Mouse (Mus musculus) midbrain, embryonic 10.5 days (tissue): Measurements from ENCODE around the gene Pik3r2. TPM values are rescaled to one million over a fixed set of nuclear protein-coding genes. Genes with fewer than 3 reads are reported as not detected.

Experiments
- DNase-seq: peaks from one replicate; pipeline ENCODE4 v3.0.0-alpha.2; 2017; ENCODE audit warnings: low spot score
- H3K27ac ChIP-seq: fragments of 300-500 bp; sonication (generic); replicated peaks from 2 replicates; pipeline ENCODE4 v1.5.1; 2016; ENCODE audit warnings: mild to moderate bottlenecking
- H3K27me3 ChIP-seq: fragments of 300-500 bp; sonication (generic); 2 replicates; pipeline ENCODE4 v1.6.1; 2016; ENCODE audit warnings: low read depth, mild to moderate bottlenecking; ENCODE audit not compliant: poor library complexity, severe bottlenecking
- H3K36me3 ChIP-seq: fragments of 300-500 bp; sonication (generic); 2 replicates; pipeline ENCODE4 v1.6.1; 2016; ENCODE audit warnings: mild to moderate bottlenecking, moderate library complexity
- H3K4me1 ChIP-seq: fragments of 300-500 bp; sonication (generic); 2 replicates; pipeline ENCODE4 v1.6.1; 2016
- H3K4me3 ChIP-seq: fragments of 300-500 bp; sonication (generic); 2 replicates; pipeline ENCODE4 v1.5.1; 2016; ENCODE audit warnings: mild to moderate bottlenecking, moderate library complexity
- H3K9me3 ChIP-seq: fragments of 300-500 bp; sonication (generic); replicated peaks from 2 replicates; pipeline ENCODE4 v1.6.1; 2016; ENCODE audit warnings: mild to moderate bottlenecking
- WGBS: fragments of 180-500 bp; shearing (Covaris S2); methylation state at CpG from one replicate; pipeline ENCODE4 v1.1.7; 2016; 5-methylcytosine and 5-hydroxymethylcytosine counted together
- polyA plus RNA-seq: library from polyadenylated mRNA; unstranded; fragments of >200 nt; fragmentation: Nextera tagmentation; extraction: Ambion mirVana; gene quantifications from 2 replicates; pipeline ENCODE4 v1.2.1, GENCODE M21; 2016

Pik3r2 gene
- polyA plus RNA-seq, 1 experiment from 2014 or later, result 66.2 TPM

DNA sequence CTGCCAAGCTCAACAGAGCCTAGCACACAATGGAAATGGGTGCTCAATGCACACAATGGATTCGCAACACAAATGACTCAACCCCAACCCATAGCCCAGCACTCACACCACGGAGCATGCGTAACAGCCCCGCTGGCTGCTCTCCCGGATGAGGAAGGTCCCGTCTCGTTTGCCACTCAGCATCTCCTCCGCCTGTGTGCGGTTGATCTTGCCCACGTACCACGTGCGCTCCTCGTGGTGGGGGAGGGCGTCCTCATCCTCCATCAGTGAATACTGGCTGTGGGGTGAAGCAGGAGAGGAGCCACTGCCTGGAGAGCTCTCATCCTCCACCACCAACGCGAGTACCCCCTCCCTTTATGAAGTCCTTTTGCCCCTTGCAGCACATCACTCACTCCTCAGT, 7.6 kb downstream of the Pik3r2 start:
- Histone ChIP-seq H3K27ac (no peak overlapping the region), H3K36me3 (peaks cover 64% of the 10 kb centered on the region), H3K4me1 (peaks cover 40% of the 10 kb centered on the region), H3K27me3 (peaks cover 52% of the 10 kb centered on the region), H3K9me3 (no peaks in the 10 kb centered on the region), H3K4me3 (no peak overlapping the region)
- no peak for DNase-seq
- 84% methylated on average over 16 of the region's 16 CpGs for WGBS

DNA sequence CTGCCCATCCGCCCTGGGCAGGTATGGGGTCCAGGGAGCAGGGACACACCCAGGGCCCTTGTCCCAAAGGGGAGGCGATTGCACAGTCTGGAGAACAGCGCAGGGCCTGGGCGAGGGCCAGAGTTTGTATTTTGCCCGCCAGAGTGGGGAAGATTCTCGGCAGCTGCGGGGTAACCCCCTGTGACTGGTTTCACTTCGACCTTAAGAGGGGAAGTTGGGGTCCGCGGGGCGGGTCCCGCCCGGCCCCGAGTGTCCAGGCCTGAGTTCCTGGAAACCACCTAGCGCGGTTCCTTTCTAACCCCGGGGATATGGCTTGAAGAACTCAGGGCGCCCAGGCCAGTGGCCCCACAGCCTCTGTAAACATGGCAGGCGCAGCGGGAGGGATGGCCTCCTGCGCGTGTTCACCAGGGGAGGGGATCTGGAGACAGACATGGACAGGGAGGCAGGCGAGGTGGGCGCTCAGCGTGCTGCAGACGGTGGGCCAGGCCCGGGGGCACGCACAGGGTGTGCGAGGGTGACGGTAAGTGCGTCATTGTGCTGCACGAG, 8.2 kb downstream of the Pik3r2 start:
- H3K4me3 ChIP-seq, result no peak overlapping the region
- H3K27me3 ChIP-seq, result peaks cover 52% of the 10 kb centered on the region
- H3K9me3 ChIP-seq, result no peaks in the 10 kb centered on the region
- peaks cover 57% of the 10 kb centered on the region for H3K36me3 ChIP-seq
- no peak overlapping the region for H3K27ac ChIP-seq
- WGBS, result 95% methylated on average over 32 of the region's 32 CpGs
- H3K4me1 ChIP-seq, result peaks cover 34% of the 10 kb centered on the region
- no peak for DNase-seq

DNA sequence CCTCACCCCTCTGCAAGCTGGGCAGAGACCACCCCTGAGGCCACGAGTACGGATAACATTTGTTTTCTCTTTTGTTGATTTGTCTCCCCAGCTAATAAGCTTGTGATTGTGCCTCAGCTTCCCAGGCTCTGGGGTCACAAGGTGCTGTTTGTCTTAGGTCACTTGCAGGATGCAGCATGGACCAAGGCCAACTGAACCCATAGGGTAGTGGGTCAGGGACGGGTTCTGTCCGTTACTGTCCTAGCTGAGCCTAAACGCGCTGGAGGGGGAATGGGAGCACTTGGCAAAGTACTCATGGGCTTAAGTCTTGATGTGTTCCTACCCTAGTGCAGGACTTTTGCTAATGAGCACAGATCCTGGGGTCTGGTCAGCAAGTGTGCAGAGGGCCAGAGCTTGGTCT, 9.0 kb downstream of the Pik3r2 start:
- 79% methylated on average over 6 of the region's 6 CpGs for WGBS
- no peak overlapping the region for H3K27ac ChIP-seq
- no peak for DNase-seq
- H3K36me3 ChIP-seq, result peaks cover 49% of the 10 kb centered on the region
- peaks cover 52% of the 10 kb centered on the region for H3K27me3 ChIP-seq
- H3K4me1 ChIP-seq, result peaks cover 30% of the 10 kb centered on the region
- no peak overlapping the region for H3K4me3 ChIP-seq
- H3K9me3 ChIP-seq, result no peaks in the 10 kb centered on the region

DNA sequence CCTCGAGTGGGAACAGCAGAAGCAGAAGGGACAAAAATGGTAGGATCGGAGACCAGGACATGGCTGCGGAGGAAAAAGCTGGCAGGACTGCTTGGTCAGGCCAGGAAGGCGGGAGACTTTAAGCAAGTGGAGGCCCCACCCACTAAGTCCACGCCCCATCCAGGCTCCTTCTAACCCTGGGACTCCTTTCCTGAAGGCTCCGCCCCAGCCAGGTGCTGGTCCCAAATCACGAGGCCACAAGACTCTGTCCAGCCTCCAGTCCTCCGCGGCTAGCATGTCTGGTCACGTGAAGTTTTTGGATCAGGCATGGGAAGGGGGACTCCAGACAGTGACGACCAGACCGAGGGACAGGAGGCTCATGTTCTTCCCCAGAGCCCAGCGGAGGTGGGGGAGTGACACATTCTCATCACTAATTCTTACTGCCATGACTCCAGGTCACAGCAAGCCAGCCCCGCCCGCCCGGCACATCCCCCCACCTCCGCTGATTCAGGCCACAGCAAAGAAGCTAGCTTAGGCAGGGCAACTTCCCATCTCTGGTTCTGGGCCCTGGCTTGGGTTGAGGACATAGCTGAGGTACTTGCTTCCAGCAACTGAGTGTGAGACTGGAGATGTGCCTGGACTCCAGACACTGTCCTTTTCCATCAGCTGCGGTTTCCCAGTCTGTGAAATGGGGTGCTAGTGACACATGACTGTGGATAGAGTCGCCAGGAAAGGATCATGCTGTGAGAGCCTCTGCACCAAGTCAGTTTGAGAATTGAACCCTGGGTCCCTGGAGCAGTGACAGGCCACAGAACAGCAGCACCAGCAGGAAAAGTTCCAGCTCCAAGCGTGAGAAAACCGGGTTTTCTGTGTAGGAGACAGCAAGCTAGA, 9.7 kb downstream of the Pik3r2 start:
- Histone ChIP-seq H3K36me3 (peaks cover 42% of the 10 kb centered on the region), H3K4me3 (peak overlapping the region; percentile 55), H3K27me3 (peaks cover 52% of the 10 kb centered on the region), H3K4me1 (peaks cover 35% of the 10 kb centered on the region), H3K9me3 (no peaks in the 10 kb centered on the region), H3K27ac (peak overlapping the region; percentile 58)
- WGBS, result 7% methylated on average over 21 of the region's 21 CpGs
- peak; percentile 59 for DNase-seq

DNA sequence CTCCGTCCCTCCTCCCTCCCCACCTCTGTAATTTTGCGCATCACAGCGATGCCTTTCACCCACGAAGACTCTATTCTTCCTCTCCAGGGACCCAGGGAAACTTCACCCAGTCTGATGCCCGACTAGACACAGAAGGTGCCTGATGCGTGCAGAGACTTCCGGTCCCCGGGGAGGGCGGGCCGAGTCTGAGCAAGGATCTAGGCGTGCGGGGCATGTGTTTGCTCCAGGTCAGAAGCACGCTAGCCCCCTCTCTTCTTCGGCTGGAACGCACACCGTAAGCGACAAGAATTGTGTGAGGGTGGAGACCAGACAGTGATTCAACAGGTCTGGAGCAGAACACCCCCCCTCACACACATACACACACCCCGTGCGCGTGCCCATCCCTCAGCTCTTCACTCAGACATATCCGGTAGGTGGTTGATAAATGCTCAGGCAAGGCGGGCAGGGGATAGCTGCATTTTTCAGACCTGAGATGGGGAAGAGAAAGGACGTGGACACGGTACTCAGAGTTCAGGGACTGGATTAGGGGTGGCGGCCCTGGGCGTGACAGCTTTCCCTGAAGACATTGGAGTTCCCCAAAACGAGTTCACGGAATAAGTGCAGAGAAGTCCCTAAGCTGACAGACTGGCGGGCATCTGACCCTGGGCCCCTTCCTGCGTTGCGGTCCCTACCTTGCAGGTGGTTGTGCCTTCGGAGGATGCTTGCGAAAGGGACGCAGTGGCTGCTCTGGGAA, 10.5 kb downstream of the Pik3r2 start:
- H3K4me1 ChIP-seq, result peaks cover 42% of the 10 kb centered on the region
- H3K27me3 ChIP-seq, result peaks cover 49% of the 10 kb centered on the region
- peaks cover 34% of the 10 kb centered on the region for H3K36me3 ChIP-seq
- H3K27ac ChIP-seq, result peak overlapping the region; percentile 58
- 2% methylated on average over 34 of the region's 34 CpGs for WGBS
- peak overlapping the region; percentile 55 for H3K4me3 ChIP-seq
- no peaks in the 10 kb centered on the region for H3K9me3 ChIP-seq
- DNase-seq, result peak; percentile 47

DNA sequence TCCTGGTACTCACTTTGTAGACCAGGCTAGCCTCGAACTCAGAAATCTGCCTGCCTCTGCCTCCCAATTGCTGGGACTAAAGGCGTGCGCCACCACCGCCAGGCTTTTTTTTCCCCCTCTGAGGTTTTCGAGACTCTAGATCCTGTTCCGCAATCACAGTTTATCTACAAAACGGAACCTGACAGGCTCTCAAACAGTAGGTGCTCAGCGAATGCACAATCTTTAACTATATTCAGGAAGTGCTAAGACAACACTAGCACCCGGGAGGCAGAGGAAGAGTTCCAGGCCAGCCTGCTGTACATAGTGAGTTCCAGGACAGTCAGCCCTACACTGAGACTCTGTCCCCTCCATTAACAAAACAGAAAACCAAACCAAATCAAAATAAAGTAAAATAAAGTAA, 11.2 kb downstream of the Pik3r2 start:
- H3K9me3 ChIP-seq, result no peaks in the 10 kb centered on the region
- H3K36me3 ChIP-seq, result peaks cover 27% of the 10 kb centered on the region
- peaks cover 42% of the 10 kb centered on the region for H3K27me3 ChIP-seq
- peak overlapping the region; percentile 55 for H3K4me3 ChIP-seq
- no peak for DNase-seq
- H3K27ac ChIP-seq, result no peak overlapping the region
- peaks cover 49% of the 10 kb centered on the region for H3K4me1 ChIP-seq
- WGBS, result 78% methylated on average over 9 of the region's 9 CpGs

DNA sequence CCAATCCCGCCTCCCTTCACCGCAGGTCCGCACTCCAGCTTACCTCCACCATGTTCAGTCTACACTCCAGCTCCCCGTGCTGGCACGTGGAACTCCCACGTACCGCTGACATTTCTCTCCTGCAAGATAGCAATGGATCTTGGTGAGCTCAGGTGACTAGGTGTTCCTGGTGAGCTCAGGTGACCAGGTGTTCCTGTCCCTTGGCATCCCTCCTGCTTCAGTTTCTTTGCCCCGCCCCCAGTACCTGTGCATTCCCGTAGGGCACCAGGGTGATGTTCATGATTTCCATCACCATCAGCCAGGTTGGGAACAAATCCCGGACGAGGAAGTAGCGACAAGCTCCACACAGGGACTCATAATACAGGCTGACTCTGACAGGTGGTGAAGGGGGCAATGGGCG, 11.8 kb downstream of the Pik3r2 start:
- Histone ChIP-seq H3K27ac (no peak overlapping the region), H3K36me3 (peaks cover 21% of the 10 kb centered on the region), H3K27me3 (peaks cover 40% of the 10 kb centered on the region), H3K4me1 (peaks cover 53% of the 10 kb centered on the region), H3K9me3 (no peaks in the 10 kb centered on the region), H3K4me3 (no peak overlapping the region)
- WGBS, result 94% methylated on average over 13 of the region's 13 CpGs
- DNase-seq, result no peak

DNA sequence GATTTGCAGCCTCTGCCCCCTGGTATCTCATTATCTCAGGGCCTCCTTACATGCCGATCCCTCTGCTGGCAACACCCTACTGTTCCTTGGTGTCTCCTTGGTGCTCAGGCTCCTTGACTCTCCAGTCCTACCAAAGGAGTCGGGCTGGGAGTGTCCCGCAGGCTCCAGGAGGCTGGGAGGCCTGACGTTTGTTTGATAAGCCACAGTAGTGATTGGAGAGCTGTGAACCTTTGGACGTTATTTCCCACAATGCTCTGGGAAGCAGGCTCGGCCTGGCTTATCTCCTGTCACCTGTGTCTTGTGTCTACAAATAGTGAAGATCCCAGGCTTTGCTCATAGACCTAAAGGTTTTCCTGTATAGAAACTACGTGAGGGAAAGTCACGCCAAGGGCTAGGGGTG, 12.5 kb downstream of the Pik3r2 start:
- Histone ChIP-seq H3K36me3 (peaks cover 16% of the 10 kb centered on the region), H3K27me3 (peaks cover 47% of the 10 kb centered on the region), H3K9me3 (no peaks in the 10 kb centered on the region), H3K27ac (no peak overlapping the region), H3K4me3 (no peak overlapping the region), H3K4me1 (peaks cover 57% of the 10 kb centered on the region)
- WGBS, result 84% methylated on average over 8 of the region's 8 CpGs
- no peak for DNase-seq

DNA sequence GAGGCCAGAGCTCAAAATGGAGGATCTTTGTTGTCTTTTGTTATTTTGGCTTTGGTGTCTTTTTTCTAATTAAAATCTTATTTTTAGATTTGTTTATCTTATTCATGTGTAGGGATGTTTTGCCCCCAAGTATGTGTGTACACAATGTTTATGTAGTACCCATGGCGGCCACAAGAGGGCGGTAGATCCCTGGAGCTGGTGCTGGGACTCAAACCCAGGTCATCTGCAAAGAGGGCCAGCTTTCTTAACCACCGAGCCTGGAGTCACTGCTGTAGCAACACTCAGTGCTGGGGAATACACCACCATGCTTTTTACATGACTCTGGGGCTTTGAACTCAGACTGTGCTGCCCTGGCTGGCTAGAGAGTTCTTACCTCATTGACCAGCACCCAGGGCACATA, 13.2 kb downstream of the Pik3r2 start:
- WGBS, result 1% methylated on average over 3 of the region's 3 CpGs
- H3K9me3 ChIP-seq, result no peaks in the 10 kb centered on the region
- peak; percentile 66 for DNase-seq

DNA sequence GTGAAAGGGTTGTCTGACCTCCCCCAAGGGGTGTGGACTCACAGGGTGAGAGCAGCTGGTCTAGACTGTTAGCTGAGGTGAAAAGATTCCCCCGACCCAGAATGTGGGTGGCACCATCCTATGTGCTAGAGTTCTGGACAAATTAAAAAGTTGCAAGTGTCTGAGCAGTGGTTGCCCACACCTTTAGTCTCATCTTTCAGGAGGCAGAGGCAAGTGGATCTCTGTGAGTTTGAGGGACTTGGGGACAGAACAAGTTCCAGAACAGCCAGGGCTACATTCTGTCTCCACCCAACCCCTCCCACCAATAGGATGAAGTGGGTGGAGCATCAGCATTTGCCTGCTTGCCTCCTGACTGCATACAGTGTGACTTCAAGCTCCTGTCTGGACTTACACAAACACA, 14.4 kb downstream of the Pik3r2 start:
- H3K27me3 ChIP-seq, result peaks cover 36% of the 10 kb centered on the region
- WGBS, result 89% methylated on average over 1 of the region's 1 CpGs
- no peaks in the 10 kb centered on the region for H3K9me3 ChIP-seq
- no peak overlapping the region for H3K27ac ChIP-seq
- H3K4me3 ChIP-seq, result no peak overlapping the region
- no peak for DNase-seq
- H3K36me3 ChIP-seq, result peaks cover 13% of the 10 kb centered on the region
- H3K4me1 ChIP-seq, result peaks cover 58% of the 10 kb centered on the region

More for the DNA sequence above, 13.2 kb downstream of the Pik3r2 start:
- Histone ChIP-seq H3K27ac (no peak overlapping the region), H3K4me3 (no peak overlapping the region), H3K4me1 (peaks cover 63% of the 10 kb centered on the region), H3K27me3 (peaks cover 48% of the 10 kb centered on the region), H3K36me3 (peaks cover 10% of the 10 kb centered on the region)

DNA sequence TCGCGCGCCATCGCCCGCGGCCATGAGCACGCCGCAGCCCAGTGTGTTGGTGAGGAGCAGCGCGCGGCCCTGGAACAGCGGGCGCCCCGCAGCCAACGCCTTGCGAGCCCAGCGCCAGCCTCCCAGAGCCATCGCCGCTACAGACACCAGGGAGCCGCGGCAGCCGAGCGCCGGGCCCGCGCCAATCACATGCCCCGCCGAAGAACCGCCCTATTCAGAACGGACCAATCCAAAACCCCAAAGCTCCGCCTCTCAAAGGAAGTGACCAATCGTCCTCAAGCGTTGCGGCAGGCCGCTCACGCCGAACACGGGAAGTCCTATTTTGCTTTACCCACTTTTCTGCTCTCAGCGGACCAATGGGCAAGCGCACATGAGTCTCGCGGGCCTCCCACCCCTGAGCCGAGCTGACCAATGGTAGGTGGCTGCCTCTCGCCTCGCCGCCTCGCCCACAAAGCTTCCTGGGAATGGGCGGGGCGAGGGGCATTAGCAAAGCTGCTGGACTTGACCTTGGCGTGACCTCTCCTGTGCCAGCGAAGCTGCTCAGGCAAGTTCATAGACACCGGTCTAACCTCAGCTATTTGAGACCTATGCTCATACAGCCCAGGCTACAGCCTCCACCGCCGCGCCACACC, 15.6 kb downstream of the Pik3r2 start, which contains the start of gene Mpv17l2:
TSS of gene Mpv17l2 (minus strand) at position 172 of the 632 bp plus-strand sequence.
- peak within 1 kb of the TSS; percentile 80 for H3K4me3 ChIP-seq
- H3K9me3 ChIP-seq, result no peaks in the 10 kb centered on the region
- H3K4me1 ChIP-seq, result peaks cover 46% of the 10 kb centered on the region
- H3K36me3 ChIP-seq, result peaks cover 24% of the 10 kb centered on the region
- peak within 1 kb of the TSS; percentile 85 for H3K27ac ChIP-seq
- under 1% methylated on average over 53 of the region's 55 CpGs for WGBS
- H3K27me3 ChIP-seq, result peaks cover 30% of the 10 kb centered on the region
- peak; percentile 98 for DNase-seq

DNA sequence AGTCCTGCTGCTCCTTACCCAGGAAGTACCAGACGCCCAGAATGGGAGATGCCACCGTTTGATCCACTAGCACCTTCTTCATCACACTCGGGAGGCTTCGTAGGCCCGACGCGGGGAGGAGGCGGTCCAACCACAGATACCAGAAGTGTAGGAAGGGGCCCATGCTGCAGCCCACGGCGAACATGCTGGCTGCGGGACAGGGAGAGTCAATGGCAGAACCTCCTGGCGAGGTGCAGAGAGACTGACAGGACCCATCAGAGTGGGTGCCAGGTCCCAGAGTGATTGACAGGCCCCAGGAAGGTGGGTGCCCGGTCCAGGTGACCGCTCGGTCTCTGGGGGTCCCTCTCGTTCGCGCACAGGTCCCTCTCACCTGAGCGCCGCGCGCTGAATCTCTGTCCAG, 16.2 kb downstream of the Pik3r2 start:
- Histone ChIP-seq H3K9me3 (no peaks in the 10 kb centered on the region), H3K4me1 (peaks cover 46% of the 10 kb centered on the region), H3K27ac (peak overlapping the region; percentile 85), H3K36me3 (peaks cover 24% of the 10 kb centered on the region), H3K4me3 (peak overlapping the region; percentile 80), H3K27me3 (peaks cover 30% of the 10 kb centered on the region)
- no peak for DNase-seq
- 2% methylated on average over 22 of the region's 22 CpGs for WGBS
